Mouse (Mus musculus) spleen, adult 2 months (tissue): ENCODE data around the gene Peg3.

Source experiments
- CTCF ChIP-seq: fragments of 200-500 bp; IDR thresholded peaks from 2 replicates; pipeline ENCODE4 v1.5.1; 2011; ENCODE audit warnings: mild to moderate bottlenecking, inconsistent platforms; ENCODE audit not compliant: insufficient read depth, insufficient read length, insufficient replicate concordance; ENCODE audit errors: extremely low read depth
- POLR2A ChIP-seq: fragments of 200-500 bp; IDR thresholded peaks from 2 replicates; pipeline ENCODE4 v1.6.1; 2011; ENCODE audit warnings: low read depth, low read length, inconsistent platforms

- TF ChIP-seq CTCF (no peak), POLR2A (no peak)
Observed at GRCm38 (mm10) chr7:6749196-6749595, 19.0 kb upstream of the Peg3 start.
